Mouse (Mus musculus) kidney, postnatal 4 days (tissue): ENCODE measurements around the gene Gm8300.
"Not testable (repeated sequence)": the region's sequence is repeated elsewhere in the genome, so short reads cannot be mapped to it uniquely, and the experiment has no call there.

ENCODE experiments used
- DNase-seq, 2 experiments: peaks; one replicate each; pipeline ENCODE4 v3.0.0; 2021; ENCODE audit warnings: mixed read lengths in 2 of 2

The Gm8300 gene

DNA sequence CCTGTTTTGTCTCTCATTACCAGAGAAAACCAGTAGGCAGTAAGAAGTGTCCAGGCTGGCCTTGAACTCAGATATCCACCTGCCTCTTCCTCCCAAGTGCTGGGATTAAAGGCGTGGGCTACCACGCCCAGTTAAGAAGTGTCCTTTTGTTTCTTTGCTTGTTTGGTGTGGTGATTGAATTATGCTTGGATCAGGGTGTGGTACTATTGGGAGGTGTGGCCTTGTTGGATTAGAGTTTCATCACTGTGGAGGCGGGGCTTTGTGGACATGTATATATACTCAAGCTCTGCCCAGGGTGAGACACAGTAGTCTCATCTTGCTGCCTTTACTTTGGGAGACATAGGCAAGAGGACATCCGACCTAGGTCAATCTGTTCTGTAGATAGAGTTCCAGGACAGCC, at the start of gene Gm8300:
TSS of gene Gm8300 (plus strand) at position 301 of the 400 bp plus-strand sequence.
- DNase-seq, result not testable (repeated sequence)

DNA sequence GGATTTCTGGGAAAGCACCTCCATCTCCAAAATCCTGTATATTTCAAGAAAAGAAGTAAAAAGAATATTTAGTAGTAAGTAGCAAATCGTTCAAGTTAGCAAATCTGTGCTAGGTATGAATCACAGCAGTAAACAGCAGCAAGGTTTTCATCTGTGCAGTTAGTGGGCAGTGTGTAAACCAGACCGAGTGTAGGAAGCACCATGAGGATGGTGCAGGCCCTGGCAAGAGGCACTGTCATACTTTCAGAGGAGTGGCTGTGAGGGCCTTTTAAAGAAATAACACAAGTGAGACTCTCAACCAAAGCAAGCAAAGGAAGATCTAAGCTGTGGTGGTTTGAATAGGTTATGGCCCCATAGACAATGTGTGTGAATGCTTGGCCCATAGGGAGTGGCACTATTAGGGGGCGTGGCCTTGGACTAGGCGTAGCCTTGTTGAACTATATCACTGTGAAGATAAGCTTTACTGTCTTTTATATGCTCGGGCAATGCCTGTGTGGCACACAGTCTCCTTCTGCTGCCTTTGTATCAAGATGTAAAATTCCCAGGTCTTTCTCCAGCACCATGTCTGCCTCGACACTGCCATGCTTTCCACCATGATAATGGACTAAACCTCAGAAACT, 49.3 kb upstream of the Gm8300 start:
- no peak for DNase-seq

DNA sequence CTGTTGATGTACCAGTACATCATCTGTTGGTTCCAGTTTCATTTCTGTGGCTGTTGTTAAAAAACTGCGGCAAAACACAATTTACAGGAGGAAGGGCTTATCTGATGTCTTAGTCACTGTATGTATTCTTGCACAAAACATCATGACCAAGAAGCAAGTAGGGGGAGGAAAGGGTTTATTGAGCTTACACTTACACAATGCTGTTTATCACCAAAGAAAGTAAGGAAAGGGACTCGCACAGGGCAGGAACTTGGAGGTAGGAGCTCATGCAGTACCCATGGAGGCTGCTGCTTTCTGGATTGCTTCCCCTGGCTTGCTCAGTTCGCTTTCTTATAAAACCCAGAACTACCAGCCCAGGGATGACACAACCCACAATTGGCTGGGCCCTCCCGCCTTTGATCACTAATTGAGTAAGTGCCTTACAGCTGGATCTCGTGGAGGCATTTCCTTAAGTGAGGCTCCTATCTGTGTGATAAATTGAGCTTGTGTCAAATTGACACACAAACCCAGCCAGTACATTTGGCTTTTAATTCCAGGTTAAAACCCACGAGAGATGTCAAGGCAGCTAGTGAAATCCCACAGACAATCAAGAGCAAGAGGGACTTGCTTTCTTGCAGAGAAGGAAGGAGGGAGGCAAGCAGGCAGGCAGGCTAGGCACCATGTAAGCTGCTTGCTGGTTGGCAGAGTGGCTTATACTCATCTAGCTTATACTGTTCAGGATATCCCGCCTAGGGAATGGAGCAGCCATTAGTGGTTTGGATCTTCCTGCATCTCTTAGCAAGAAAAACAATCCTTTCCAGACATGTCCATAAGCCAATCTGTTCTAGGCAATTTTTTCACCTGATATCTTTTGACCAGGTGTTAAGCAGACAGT, 43.6 kb upstream of the Gm8300 start:
- no peak for DNase-seq

DNA sequence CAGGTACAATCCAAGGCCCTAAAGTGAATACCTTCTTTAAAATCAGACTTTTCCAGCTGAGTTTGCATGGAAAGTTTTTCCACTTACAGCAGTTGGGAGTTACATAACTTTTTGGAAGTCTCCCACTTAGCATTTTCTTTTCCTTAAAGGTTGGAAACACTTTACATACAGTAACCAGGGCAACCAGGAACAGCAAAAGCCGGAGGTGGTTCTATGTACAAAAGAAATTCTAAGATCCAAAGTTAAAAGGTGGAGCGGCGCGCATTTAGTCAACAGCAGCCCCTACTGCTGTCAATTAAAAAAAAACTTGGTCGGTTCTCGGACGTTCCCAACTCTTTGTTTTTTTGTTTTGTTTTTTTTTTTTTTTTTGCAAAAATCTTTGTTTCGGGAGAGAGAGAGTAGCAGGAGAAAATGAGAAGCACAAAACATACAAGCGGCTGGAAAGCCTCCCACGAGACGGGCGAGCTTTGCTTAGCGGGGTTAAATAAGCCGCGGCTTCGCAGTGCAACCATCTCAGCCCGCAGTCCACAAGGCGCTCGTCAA, 42.6 kb upstream of the Gm8300 start:
- DNase-seq, result no peak

DNA sequence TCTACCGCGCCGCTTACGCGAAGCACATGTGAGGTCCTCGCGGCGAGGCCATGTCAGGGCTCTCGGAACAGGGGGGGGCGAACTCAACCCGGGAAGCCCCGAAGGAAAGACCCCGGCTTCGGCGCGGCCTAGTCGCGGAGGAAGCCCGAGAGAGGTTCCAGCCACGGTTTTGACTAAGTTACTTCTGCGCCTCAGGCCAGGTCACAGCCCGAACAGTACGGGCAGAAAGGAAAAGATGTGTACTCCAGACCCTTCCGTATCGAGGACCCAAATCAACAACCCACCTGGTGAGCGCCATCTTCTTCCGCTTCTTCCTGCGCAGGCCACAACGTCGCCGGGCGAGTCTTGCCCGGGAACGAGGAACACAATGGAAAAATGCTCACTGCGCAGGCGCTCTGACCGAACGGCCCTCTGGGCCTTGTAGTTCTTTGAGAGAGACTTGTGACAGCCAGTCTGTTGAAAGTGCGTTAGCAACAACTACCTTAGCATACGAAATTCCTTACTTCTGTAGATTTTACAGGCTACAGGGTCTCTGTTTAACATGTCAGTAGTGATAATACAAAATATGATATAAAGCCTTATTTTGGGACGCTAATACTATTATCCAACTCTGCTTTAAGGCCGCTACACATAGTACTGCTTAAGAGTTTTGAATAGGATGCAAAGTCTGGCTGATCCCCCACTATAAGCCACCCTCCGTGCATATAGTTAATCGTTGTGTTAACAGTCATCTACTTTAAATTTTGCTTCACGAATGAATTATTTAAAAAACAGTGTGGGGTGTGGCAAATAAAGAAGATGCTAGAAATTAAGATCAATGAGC, 41.9 kb upstream of the Gm8300 start, which contains the start of gene Snw1:
TSS of gene Snw1 (minus strand) at position 311 of the 823 bp plus-strand sequence.
- DNase-seq, result peak; percentile 93 to 96

DNA sequence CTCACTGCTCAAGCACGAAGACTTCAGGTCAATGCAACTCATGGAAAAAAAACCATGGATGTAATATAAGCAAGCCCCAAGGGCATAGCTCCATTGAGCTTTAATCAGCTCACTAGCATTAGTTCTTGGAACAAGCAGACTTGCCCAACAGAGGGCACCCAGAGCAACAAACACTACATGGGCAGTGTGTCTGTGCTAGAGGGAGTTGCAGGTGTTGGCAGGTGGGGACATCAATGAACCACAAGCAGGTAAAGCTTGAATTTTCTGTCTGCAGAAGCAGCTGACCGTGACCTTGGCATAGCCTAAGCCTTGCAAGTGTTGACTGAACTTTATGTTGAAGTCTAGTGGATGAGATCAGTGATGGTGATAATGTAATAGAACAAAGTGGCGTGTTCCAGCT, 39.4 kb upstream of the Gm8300 start:
- no peak for DNase-seq

DNA sequence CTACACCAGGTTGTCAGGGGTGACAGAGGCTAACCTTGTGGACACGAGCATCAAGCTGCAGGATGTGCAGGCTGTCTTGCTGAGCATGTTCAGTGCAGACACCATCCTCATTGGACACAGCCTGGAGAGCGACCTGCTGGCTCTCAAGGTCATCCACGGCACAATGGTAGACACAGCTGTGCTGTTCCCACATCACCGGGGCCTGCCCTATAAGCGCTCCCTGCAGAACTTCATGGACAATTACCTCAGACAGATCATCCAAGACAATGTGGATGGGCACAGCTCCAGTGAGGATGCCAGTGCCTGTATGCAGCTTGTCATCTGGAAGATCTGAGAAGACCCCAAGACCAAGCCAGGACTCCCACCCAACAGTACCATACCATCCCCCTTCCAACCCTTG, 31.6 kb upstream of the Gm8300 start:
- DNase-seq, result not testable (repeated sequence)

DNA sequence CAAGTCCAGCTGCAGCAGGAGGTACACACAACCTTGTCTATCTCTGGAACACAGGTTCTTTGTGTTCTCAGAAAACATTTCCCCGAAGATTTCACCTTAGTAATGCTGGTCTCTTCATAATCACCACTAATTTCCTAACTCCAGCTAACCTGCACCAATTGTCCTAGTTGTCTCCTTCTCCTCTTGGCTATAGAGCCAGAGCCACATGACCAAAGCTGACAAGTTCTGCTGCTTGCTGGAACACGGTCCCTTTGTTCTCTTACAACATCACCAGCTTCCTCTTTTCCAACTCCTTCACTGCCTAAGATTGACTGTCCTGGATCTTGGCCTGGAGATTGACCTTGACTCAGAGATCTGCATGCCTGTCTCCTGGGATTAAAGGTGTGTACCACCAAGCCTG, 25.4 kb upstream of the Gm8300 start:
- DNase-seq, result not testable (repeated sequence)

DNA sequence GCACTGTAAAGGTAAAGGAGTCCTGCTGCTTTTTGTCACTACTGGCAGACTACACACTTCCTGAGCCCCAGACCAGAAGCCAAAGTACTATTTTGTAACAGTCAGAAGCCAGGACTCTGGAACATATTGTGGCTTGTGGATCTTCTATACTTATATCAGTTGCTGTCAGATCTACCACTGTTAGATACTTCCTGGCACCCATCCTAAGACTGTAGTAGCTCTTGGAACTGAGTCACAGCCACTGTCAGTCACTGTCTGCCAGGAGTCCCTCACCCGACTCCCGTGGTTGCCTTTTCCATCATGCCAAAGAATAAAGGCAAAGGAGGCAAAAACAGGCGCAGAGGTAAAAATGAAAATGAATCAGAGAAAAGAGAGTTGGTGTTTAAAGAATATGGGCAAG, 19.7 kb upstream of the Gm8300 start, which contains the start of gene Gm5788:
TSS of gene Gm5788 (plus strand) at position 301 of the 400 bp plus-strand sequence.
- not testable (repeated sequence) for DNase-seq

DNA sequence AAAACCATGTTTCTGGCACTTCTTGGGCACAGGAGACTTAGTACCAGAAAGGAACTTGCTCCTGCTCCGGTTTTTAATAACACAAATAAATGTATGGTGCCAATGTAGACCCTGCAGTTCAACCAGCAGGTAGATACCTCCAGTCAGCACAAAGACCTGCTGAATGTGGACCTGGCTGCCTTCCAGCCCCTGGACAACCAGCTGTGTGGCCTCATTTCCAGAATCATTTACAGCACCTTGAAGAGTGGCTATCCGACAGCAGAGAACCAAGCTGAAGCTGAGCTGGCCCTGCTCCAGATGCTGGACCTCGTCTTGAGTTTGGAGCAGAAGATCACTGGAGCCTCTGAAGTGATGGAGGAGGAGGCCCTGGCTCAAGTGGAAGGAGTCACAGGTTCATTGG, 5.5 kb downstream of the Gm8300 start:
- DNase-seq, result peak; percentile 1 to 2

DNA sequence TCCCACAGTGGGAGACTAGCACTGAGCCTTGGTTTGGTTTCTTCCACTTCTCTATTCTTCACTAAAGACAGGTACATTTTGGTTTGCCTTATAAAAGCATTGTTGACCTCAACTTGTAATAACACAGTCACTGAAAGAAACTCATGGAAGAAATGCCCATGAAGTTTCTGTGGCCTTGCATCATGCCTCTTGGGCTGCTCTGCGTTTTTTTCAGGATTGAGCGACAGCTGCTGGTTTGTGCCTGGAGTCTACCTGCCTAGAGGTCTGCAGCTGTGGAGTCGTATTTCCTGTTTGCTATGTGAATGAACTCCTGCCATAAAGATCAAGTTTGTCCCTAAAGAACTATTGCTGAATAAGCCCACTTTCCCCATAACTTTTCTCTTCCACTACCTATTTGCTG, 29.8 kb downstream of the Gm8300 start:
- DNase-seq, result no peak

DNA sequence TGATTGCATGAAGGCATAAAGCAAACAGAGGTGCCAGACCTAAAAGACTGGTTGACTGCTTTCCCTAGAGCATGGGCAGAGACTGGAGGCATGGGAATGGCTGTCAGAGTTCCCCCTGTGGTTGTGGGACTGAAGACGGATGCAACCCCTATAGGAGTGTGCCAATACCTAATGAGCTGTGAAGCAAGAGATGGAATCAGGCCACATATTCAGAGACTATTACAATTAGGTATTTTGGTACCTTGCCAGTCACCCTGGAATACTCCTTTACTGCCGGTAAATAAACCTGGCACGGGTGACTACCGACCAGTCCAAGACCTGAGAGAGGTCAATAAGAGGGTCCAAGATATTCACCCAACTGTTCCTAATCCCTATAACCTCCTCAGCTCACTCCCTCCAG, 36.5 kb downstream of the Gm8300 start:
- DNase-seq, result not testable (repeated sequence)
